Mouse (Mus musculus) ovary, adult 10 weeks (tissue): Measurements from ENCODE around the gene Gba. TPM values are rescaled to one million over a fixed set of nuclear protein-coding genes. Genes with fewer than 3 reads are reported as not detected.

Experiments
- polyA plus RNA-seq: library from polyadenylated mRNA; stranded (reverse); fragments of 350-450 nt; fragmentation: Illumina TruSeq; extraction: RNeasy Lipid Tissue Mini Kit (QIAGEN cat#74804); gene quantifications from one replicate; pipeline ENCODE4 v1.2.3, GENCODE M21; 2014

The Gba gene
- 9.7 TPM for polyA plus RNA-seq

DNA sequence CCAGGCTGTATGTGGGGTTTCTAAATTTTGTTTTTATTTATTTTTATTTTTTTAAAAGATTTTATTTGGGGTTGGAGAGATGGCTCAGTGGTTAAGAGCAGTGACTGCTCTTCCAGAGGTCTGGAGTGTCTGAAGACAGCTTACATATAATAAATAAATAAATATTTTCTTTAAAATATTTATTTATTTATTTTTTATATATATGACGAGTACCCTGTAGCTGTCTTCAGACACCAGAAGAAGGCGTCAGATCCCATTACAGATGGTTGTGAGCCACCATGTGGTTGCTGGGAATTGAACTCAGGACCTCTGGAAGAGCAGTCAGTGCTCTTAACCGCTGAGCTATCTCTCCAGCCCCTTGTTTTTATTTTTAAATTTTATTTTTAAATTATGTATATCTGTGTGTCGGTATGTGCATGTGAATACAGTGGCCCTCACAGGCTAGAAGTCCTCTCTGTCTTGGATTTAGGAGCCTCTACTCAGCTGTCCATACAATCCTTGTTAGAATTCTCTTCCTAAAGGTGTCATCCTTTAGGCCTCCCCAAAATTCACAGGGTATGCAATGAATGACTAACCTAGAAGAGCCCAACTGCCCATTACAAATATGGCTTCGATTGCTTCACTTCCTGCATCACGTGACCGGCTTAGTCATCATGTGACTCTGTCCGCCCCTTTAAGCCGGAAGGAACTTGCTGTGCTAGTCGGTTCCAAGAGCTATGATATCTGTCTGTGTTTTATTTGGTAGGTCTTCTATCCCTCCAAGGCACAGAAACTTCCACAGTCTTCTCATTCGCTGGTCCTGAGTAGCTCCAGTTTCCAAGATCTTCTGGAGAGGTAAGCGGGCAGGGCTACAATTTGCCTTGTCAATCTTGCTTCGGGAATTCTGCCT lies at the start of gene Gba:
TSS of gene Gba (plus strand) at position 676 of the 889 bp plus-strand sequence.

DNA sequence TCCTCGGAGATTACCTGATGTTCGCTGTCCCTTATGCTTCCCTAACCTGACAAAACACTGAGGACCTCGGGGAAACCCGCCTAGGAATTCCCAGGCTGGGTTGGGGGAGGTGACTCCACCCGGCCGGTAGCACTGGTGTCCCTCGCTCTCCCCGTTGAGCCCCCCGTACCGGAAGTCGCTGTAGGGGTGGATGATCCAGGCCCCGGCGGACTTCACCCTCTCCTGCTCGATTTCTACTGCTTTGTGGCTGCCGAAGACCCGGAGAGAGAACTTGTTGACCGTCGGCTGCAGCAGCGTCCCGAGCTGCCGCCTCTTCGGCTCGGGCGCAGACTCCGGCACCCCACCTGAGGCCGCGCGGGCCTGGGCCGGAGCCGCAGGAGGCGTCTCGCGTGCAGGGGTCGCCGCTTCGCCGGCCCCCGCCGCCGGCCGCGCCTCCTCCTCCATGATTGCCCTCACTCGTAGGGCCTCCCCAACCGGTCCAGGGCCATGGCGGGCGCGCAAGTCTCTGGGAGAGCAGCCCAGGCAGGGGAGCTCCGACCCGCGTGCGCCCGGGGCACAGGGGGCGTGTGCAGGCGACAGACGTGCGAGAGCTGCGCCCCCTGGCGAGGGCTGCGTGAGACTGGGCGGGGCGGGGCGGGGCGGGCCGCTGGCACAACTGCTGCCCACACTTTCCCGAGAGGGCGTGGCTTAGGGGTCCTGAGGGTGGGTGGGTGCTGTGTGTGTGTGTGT lies 42.9 kb upstream of the Gba start, which contains the start of gene Hcn3:
TSS of gene Hcn3 (minus strand) at position 581 of the 729 bp plus-strand sequence.

DNA sequence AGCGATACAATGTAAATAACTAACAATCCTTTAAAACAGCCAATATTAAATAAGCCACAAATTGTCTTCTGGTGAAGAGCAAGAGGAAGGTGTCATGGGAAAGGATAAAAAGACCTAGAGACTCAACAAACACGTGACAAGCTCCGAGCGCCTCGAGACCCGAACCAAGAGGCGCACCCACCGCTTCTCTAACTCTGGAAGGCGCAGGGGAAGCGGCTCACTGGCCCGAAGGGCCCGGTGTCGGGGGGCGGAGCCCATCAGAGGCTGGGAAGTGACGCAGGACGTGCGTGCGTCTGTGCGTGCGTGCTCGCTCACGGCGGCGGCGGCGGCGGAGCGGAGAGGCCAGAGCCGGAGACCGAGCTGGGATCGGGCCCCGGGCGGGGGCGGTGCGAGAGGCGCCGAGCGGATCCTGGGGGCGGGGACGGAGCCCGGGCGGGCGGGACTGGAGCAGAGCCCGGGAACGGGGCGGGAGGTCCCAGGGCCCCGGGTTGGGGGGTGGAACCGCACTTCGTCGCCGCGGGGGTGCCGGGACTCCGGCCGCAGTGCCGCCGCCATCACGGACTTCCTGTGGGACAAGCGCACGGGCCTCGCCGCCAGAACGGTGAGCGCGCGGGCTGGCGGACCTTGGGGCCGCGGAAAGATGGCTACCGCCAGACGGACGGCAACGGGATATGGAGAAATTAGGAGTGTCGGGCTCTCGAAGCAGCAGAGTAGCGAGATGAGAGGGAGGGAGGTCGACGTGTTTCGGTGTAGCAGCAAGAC lies 38.0 kb upstream of the Gba start, which contains the start of gene Clk2:
TSS of gene Clk2 (plus strand) at position 290 of the 762 bp plus-strand sequence.

DNA sequence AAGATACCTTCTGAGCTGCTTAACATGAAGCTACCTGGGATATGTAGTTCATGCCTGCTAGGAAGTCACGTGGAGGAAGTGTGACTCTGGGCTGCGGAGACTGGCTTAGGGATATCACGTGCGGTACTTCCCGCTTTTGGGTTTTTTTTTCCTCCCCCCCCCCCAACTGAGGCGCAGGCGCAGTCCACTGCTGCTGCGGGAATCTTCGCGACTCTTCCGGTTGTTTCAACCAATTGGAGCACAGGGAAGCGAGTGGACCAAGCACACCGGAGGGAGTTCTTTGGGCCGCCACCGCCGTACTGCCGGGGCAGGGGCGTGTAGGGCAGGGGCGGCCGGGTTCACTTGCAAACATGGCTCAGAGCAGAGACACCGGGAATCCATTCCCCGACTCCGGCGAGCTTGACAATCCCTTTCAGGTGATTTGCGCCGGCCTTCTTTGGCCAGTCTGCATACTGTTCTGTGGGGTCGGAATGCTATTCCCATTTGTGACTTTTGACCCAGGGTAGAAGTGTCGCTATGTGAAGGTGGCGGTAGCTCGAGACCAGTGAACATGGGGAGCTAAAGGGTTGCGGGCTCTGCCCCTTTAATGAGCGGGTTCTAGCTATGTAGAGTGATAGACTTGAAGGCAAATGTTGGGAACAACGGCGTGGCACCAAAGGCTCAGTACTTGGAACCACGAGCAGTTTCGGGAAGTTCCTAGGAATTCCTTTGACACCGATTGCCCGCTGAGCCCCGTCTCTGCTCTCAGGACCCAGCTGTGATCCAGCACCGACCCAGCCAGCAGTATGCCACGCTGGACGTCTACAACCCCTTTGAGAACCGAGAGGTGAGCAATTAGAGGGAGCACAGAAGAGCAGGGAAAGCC lies 25.3 kb upstream of the Gba start, which contains the start of gene Scamp3:
TSS of gene Scamp3 (plus strand) at position 232 of the 865 bp plus-strand sequence.

DNA sequence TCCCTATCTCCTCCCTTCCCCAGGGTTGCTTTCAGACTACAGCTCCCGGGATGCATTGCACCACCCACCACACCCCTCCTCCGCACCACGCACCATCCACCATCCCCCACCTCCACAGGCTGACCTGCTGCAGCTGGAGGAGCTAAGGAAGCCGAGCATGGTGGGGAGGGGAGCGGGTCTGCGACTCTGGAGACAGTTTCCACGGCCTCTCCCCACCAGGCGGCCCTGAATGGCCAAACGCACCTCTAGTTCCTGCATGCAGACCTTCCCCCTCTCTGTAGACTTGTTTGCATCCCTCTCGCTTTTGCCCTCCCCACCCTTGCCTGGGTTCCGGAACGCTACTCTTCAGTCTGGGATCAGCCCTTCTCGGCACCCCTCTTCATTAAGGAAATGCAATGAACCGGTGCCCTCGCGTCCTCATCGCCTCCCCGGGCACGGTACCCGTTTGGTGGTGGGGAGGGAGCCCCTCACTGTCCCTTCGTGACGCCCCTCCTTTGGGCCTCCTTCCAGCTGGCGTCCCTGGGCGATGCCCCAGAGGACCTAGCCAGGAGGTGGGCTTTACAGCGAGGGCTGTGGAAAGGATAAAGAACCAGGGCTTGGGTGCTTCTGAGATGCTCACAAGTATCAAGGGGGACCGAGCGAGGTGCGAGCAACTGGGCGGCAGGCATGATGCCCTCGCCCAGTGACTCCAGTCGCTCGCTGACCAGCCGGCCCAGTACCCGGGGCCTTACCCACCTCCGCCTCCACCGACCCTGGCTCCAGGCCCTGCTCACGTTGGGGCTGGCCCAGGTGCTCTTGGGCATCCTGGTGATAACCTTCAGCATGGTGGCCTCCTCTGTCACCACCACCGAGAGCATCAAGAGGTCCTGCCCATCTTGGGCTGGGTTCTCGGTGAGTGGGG lies 19.4 kb upstream of the Gba start, which contains the start of gene Fam189b:
TSS of gene Fam189b (plus strand) at position 86 of the 901 bp plus-strand sequence.

DNA sequence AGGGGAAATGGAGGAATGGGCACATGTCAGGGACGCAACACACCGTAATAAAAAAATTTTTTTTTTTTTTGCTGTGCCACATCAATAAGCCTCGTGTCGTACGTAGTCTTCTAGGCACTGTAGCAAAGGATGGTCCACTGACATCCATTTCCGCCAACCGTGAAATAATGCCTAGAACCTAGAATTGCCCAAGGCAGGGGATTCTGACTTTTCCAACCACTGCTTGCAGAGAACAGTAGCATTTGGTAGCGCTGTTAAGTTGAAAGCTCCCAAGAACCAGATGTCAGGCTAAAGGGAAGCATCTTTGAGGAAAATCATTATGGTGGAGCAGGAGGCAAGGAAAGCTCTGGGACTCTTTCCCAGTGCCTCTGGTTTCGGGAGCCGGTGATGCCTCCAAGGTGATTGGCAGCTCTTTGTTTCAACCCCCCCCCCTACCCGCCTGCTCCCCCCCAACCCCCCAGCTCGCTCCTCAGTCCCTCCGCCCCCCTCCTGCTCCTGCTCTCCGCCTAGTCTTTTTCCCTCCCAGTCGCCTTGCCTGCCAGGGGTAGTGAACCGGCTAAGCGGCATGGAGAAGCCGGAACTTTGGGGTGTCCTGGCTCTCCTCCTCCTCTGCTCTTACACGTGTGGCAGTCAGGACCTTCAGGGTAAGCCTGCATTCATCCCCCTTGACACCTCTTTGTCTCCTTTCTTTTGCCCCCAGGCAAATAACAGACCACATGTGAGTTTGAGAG lies 12.1 kb downstream of the Gba start, which contains the start of gene Thbs3:
TSS of gene Thbs3 (plus strand) at position 500 of the 731 bp plus-strand sequence.

DNA sequence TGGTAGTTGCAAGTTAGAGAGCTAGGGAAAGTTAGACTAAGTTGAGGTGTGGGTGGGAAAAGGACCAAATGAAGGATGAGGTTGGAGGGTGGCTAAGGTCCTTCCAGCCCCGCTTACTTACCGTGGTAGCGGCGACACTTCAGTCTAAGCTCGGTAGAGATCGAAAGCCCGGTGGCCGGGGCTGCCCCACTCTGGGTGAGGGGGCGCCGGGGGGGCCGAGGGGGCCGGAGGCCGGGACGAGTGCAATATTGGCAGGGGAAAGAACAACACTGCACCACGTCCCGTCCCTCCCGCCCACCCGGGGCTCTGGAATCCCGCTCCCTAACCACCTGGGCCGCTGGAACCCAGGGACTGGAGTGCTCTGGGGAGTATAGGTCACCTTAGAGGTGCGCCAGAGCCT lies 24.2 kb downstream of the Gba start, which contains the start of gene Mtx1:
TSS of gene Mtx1 (minus strand) at position 189 of the 400 bp plus-strand sequence.

DNA sequence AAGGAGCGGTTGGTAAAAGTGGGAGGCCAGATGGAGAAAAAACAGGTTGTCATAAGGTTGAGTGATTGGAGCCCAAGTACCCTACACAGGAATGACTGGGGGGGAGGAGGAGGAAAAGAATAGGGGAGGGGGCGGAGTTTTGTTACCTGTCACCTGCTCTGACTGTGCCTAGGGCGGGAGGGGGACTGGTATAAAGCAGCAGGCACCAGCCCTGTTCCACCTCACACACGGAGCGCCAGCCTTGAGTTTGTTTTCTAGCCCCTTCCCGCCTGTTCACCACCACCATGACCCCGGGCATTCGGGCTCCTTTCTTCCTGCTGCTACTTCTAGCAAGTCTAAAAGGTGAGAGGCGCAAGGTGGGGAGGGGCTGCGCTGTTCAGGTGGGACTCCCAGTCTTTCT lies 26.1 kb downstream of the Gba start, which contains the start of gene Muc1:
TSS of gene Muc1 (plus strand) at position 222 of the 400 bp plus-strand sequence.

DNA sequence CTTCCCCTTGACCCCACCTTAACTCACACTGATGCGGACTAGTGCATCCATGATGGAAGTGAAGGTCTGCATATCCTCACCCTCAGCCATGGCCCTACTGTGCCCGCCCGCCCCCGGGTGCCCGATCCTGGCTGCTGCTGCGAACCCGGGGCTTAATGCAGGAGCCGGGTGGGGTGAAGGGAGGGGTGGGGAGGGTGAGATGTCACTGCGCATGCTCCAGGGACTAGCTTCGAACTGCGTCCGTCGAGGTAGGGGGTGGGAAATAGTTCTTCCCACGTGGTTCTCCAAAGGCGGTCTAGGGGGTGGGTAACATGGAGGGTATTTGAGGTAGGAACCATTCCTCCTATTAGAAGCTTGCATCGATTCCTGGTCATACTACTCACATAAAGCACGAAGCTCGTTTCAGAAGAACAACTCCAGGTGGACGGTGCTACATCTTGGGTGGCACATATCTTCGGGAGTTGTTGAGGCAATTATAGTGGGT lies 43.0 kb downstream of the Gba start, which contains the start of gene Krtcap2:
TSS of gene Krtcap2 (plus strand) at position 279 of the 484 bp plus-strand sequence.

DNA sequence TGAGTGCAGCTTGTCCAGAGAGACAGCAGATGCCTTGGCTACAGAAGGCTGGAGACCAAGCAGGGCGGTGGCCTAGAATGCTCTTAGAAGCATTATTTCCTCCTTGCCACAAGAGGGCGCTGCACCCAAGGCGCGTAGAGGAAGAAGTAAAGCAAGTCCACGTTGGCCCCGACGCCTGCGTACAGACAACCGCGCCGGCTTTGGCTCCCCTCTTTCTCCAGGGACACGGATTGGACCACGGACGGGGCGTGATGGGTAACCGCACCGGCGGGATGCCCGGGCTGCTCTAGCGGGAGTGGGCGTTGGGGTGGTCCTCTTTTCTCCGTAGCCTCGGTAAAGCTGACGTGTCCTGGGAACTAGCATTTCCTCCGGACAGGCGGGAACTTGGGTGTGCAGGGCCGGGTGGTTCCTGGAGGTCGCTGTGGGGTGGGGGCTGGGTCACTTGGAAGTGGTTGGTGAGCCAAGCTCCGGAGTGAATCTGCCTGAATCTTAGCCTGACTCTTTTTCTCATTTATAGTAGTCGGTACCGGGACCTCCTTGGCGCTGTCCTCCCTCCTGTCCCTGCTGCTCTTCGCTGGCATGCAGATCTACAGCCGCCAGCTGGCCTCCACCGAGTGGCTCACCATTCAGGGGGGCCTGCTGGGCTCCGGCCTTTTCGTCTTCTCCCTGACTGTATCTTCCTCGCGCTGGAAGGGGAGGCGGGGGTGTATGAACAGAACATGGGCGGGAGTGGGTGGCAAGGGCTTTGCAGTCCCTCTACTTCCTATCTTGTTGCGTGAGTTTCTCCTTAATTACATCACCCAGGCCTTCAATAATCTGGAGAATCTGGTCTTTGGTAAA lies 43.8 kb downstream of the Gba start, which contains the start of gene Trim46:
TSS of gene Trim46 (minus strand) at position 49 of the 840 bp plus-strand sequence.

Other genes with a start within 250 kb of the Gba start
- gene Rusc1, start 109.6 kb upstream of the Gba start, polyA plus RNA-seq: 4.6 TPM
- not detected for gene Gm43738, start 101.8 kb upstream of the Gba start, polyA plus RNA-seq
- 19.0 TPM for gene Fdps, start 101.0 kb upstream of the Gba start, polyA plus RNA-seq
- 0.48 TPM for gene Pklr, start 66.8 kb upstream of the Gba start, polyA plus RNA-seq
- gene Hcn3, start 42.7 kb upstream of the Gba start, polyA plus RNA-seq: not detected
- gene Clk2, start 38.1 kb upstream of the Gba start, polyA plus RNA-seq: 13.0 TPM
- 10.0 TPM for gene Scamp3, start 25.5 kb upstream of the Gba start, polyA plus RNA-seq
- 0.48 TPM for gene Fam189b, start 19.8 kb upstream of the Gba start, polyA plus RNA-seq
- 0.57 TPM for gene Thbs3, start 12.3 kb downstream of the Gba start, polyA plus RNA-seq
- 26.7 TPM for gene Mtx1, start 24.2 kb downstream of the Gba start, polyA plus RNA-seq
- 2.4 TPM for gene Muc1, start 26.1 kb downstream of the Gba start, polyA plus RNA-seq
- gene Krtcap2, start 43.0 kb downstream of the Gba start, polyA plus RNA-seq: 23.2 TPM
- not detected for gene Trim46, start 43.4 kb downstream of the Gba start, polyA plus RNA-seq
- not detected for gene Dpm3, start 56.4 kb downstream of the Gba start, polyA plus RNA-seq
- 15.4 TPM for gene Slc50a1, start 67.6 kb downstream of the Gba start, polyA plus RNA-seq
- gene Efna1, start 78.2 kb downstream of the Gba start, polyA plus RNA-seq: 4.2 TPM
- gene Efna3, start 120.0 kb downstream of the Gba start, polyA plus RNA-seq: not detected
- gene Efna4, start 135.1 kb downstream of the Gba start, polyA plus RNA-seq: not detected
- 5.8 TPM for gene Adam15, start 147.1 kb downstream of the Gba start, polyA plus RNA-seq
- gene Dcst2, start 159.0 kb downstream of the Gba start, polyA plus RNA-seq: not detected
- not detected for gene Dcst1, start 162.3 kb downstream of the Gba start, polyA plus RNA-seq
- 1.5 TPM for gene Zbtb7b, start 191.8 kb downstream of the Gba start, polyA plus RNA-seq
- 1.6 TPM for gene Lenep, start 199.9 kb downstream of the Gba start, polyA plus RNA-seq
- gene Flad1, start 208.9 kb downstream of the Gba start, polyA plus RNA-seq: 0.66 TPM
- 23.3 TPM for gene Cks1b, start 215.5 kb downstream of the Gba start, polyA plus RNA-seq
- 43.4 TPM for gene Shc1, start 215.5 kb downstream of the Gba start, polyA plus RNA-seq
- gene Pygo2, start 227.3 kb downstream of the Gba start, polyA plus RNA-seq: 10.8 TPM
- gene Pbxip1, start 233.8 kb downstream of the Gba start, polyA plus RNA-seq: 18.8 TPM